8 mouse cellular contexts compared by ENCODE assay signal in the genomic region with DNA sequence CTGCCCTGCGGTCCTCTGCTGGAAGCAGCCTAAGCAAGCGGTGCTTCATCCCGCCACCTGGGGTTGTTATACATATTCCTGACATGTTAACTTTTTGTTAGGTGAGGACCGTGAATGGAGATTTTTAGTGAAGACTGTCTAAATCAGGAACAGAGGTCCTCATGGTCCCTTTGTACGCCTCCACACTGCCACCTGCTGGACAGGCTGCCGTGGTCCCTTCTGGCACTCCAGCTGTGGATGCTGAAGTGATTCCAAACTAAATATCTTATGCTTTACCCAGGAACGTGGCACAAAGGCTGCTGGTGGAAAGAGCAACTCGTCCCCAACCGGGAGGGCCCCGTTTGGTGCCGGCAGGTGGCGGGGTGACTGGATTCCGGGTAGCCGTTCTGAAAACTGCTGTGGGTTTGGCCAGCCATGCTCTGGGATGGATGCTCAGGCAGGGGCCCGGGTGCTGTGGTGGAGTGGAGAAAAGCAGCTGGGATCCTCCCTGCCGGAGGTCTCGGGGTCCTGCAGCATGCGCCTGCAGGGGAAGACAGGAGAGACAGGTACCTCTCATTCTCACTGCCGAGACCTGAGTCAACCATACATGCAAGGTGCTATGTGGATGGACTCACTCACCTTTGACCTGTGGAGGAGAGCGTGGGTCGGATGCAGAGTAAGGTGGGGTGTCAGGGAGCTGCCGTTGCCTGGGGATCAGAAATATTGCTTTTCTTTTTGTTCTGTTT. TPM values are rescaled to one million over a fixed set of nuclear protein-coding genes. Genes with fewer than 3 reads are reported as not detected.
A peak's percentile ranks its signal among the peaks of the same experiment; 100 is the strongest.
DNase-seq lines count a peak whose midpoint lies in the region; ATAC-seq and TF ChIP-seq lines count a peak whose summit lies in the region.

No protein-coding gene starts in this region.

- no peak overlapping the region for H3K4me2 ChIP-seq in hindbrain, embryonic 11.5 days (replicated peaks; ENCODE audit: low read depth, low read length)

- H3K27ac ChIP-seq in cerebellum, adult 2 months (ENCODE audit: insufficient read depth, low read length), result no peak overlapping the region
- no peak overlapping the region for H3K27ac ChIP-seq in hindbrain, embryonic 11.5 days (ENCODE audit: low read depth, low read length)

- H3K9me3 ChIP-seq in hindbrain, embryonic 11.5 days (ENCODE audit: control insufficient read depth, low read length), result no peaks in the 10 kb centered on the region

- peak overlapping the region; percentile 34; the same call in 1 of the 2 replicates for H3K9ac ChIP-seq in hindbrain, embryonic 11.5 days (ENCODE audit: low read depth, low read length)

- peak overlapping the region; percentile 3 for H3K4me3 ChIP-seq in cerebellum, adult 2 months (replicated peaks; ENCODE audit: insufficient read depth, low read depth, low read length)
- no peak overlapping the region for H3K4me3 ChIP-seq in hindbrain, embryonic 11.5 days (ENCODE audit: low read depth, low read length)

- 19% methylated on average over 22 of the region's 22 CpGs for WGBS in cerebellum, adult 2 months
- 23% methylated on average over 22 of the region's 22 CpGs for WGBS in hindbrain, embryonic 11.5 days

- no peak for TF ChIP-seq POLR2A in cerebellum, adult 2 months (IDR thresholded peaks at IDR 0.05; ENCODE audit: borderline replicate concordance, insufficient read depth, low read length)

- DNase-seq in MEL-GATA-1-ER (ENCODE audit: extremely low read depth, low read depth), result peak; percentile 16
- peak; percentile 80 to 92 for DNase-seq in cerebellum, adult 2 months
- peak; percentile 69 to 93 for DNase-seq in frontal cortex, adult 2 months (ENCODE audit: extremely low spot score in 1 of 2, low spot score in 1 of 2)
- DNase-seq in hindbrain, embryonic 11.5 days (ENCODE audit: low spot score), result peak; percentile 92
- peak; percentile 73 for DNase-seq in layer of hippocampus, adult 9-11 months
- peak; percentile 64 for DNase-seq in lung, postnatal 25 days (ENCODE audit: low spot score)
- DNase-seq in retina, postnatal 1 day, result peak; percentile 76
- DNase-seq in thymus, postnatal 4 days, result peak; percentile 95

- TF ChIP-seq CTCF in cerebellum, adult 2 months (IDR thresholded peaks at IDR 0.05; ENCODE audit: borderline replicate concordance, insufficient read depth, low read depth, low read length), result peak; percentile 93

- H3K27me3 ChIP-seq in cerebellum, adult 2 months (ENCODE audit: control insufficient read depth, insufficient read depth, low read length), result no peaks in the 10 kb centered on the region
- H3K27me3 ChIP-seq in hindbrain, embryonic 11.5 days (ENCODE audit: control insufficient read depth, insufficient read depth, low read length), result no peaks in the 10 kb centered on the region

- 0 out of 2 replicates have a peak, but pooled peaks cover 4% of the 10 kb centered on the region for H3K4me1 ChIP-seq in cerebellum, adult 2 months (ENCODE audit: control insufficient read depth, insufficient read depth, low read length)
- no peaks in the 10 kb centered on the region for H3K4me1 ChIP-seq in hindbrain, embryonic 11.5 days (replicated peaks; ENCODE audit: control insufficient read depth, insufficient read depth, low read length)

- H3K36me3 ChIP-seq in hindbrain, embryonic 11.5 days (ENCODE audit: control insufficient read depth, insufficient read depth, low read length), result no peaks in the 10 kb centered on the region

- ATAC-seq in hindbrain, embryonic 11.5 days (ENCODE audit: low FRiP score), result peak; percentile 74

RNA-seq across cellular contexts. Expression of a gene that starts 47.8 kb away (rescaled TPM):
- polyA plus RNA-seq in cerebellum, adult 2 months (2012; rRNA removed), result 0.10 and 0.17 TPM in 2 replicates
- 0.17 and 0.22 TPM in 2 replicates for polyA plus RNA-seq in frontal cortex, adult 2 months (2012; rRNA removed)
- polyA plus RNA-seq in hindbrain, embryonic 11.5 days (2014; fragmentation: Nextera tagmentation; extraction: Ambion mirVana), result 0.17 and 0.20 TPM in 2 replicates

Comparison
In these comparisons a context has a peak if more than half of its experiments do, and no peak if none do; other contexts are left out.
1. DNase-seq: peak in every context shown above with its lines; median percentile 95 in thymus, postnatal 4 days; 92 in hindbrain, embryonic 11.5 days; 86 in cerebellum, adult 2 months; 81 in frontal cortex, adult 2 months; 76 in retina, postnatal 1 day; 73 in layer of hippocampus, adult 9-11 months; 64 in lung, postnatal 25 days; 16 in MEL-GATA-1-ER.